Mouse (Mus musculus): ENCODE data around the gene Rgs6. TPM values are rescaled to one million over a fixed set of nuclear protein-coding genes. Genes with fewer than 3 reads are reported as not detected.

Gene Rgs6
- total and polyA plus RNA-seq, 3 experiments = not detected

DNA sequence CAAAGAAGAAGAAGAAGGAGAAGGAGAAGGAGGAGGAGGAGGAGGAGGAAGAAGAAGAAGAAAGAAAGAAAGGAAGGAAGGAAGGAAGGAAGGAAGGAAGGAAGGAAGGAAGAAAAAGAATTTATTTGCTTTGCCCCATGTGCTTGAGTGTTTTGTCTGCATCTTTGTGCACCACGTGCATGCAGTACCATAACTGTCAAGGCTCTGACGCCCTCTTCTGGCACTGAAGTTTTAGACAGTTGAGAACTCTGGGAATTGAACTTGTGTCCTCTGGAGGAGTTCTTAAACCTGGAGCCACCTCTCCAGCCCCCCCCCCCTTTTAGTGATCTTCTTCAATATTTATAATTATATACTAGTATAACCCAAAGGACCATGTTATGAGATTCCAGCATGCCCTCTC lies 426.8 kb downstream of the Rgs6 start (continued):
- TF ChIP-seq ZKSCAN1 (IDR thresholded peaks at IDR 0.05; ENCODE audit: borderline replicate concordance, low read depth, low read length) (no peak), IRF4 (IDR thresholded peaks at IDR 0.05; ENCODE audit: low read depth, low read length) (no peak), EP300 (IDR thresholded peaks at IDR 0.05; ENCODE audit: low read length) (no peak), POLR2AphosphoS2 (IDR thresholded peaks at IDR 0.05; ENCODE audit: low read depth, low read length) (no peak), ELF1 (IDR thresholded peaks at IDR 0.05; ENCODE audit: low read depth, low read length) (no peak), NELFE (IDR thresholded peaks at IDR 0.05; ENCODE audit: low read depth, low read length) (no peak), SMC3 (IDR thresholded peaks at IDR 0.05; ENCODE audit: low read depth, low read length) (no peak), SIN3A (IDR thresholded peaks at IDR 0.05; ENCODE audit: low read length) (no peak)

DNA sequence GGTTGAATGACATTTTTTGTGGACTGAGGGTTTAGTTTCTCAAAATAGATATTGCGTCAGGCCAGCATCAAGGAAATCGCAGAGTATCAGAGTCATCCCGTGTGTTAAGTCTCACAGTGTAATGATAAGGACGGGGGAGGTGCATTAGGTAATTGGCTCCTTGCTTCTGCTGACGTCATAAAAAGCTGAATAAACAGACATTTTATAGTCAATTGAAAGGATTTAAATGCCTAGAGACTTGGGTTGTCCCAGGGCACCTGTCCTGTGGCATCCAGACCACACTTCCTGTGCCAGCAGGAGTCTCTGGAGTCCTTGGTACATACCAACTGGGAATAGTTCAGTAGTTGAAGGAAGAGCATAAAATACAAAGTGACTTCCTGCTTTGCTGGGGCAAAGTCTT lies 427.3 kb downstream of the Rgs6 start:
- no peak overlapping the region for H3K4me3 ChIP-seq (replicated peaks in 1 of 3; ENCODE audit: low read depth in 2 of 3, low read length in 2 of 3, poor library complexity in 1 of 3)
- H3K9ac ChIP-seq (ENCODE audit: insufficient read depth, low read depth) = no peak overlapping the region
- no peak overlapping the region for H3K27ac ChIP-seq (ENCODE audit: insufficient read depth, low read depth)
- no peaks in the 10 kb centered on the region for H3K79me2 ChIP-seq (replicated peaks; ENCODE audit: control insufficient read depth, extremely low read depth, insufficient read depth, poor library complexity, severe bottlenecking)
- H3K36me3 ChIP-seq (replicated peaks in 1 of 2; ENCODE audit: control insufficient read depth in 1 of 2, insufficient read depth in 1 of 2, low read length in 1 of 2) = no peaks in the 10 kb centered on the region
- dilution Hi-C loops (cut with MboI; ENCODE audit: extremely low pct_ligation_motif_present, extremely low pct_unique_long_range_greater_than_20kb, low sequenced_read_pairs) = no loop called here
- no peaks in the 10 kb centered on the region for H3K27me3 ChIP-seq (replicated peaks)
- TF ChIP-seq BHLHE40 (IDR thresholded peaks at IDR 0.05; ENCODE audit: low read depth, low read length) (no peak), MXI1 (IDR thresholded peaks at IDR 0.05; ENCODE audit: low read depth, low read length) (no peak), GABPA (IDR thresholded peaks at IDR 0.05; ENCODE audit: insufficient replicate concordance, low read depth, low read length) (no peak), MYC (IDR thresholded peaks at IDR 0.05; ENCODE audit: low read depth, low read length) (no peak), JUND (conservative IDR thresholded peaks at IDR 0.05; ENCODE audit: low read depth, low read length) (no peak), CHD2 (IDR thresholded peaks at IDR 0.05; ENCODE audit: low read length) (no peak), KAT2A (IDR thresholded peaks at IDR 0.05; ENCODE audit: insufficient replicate concordance, low read length) (no peak), USF2 (conservative IDR thresholded peaks at IDR 0.05; ENCODE audit: low read depth, low read length) (no peak), UBTF (IDR thresholded peaks at IDR 0.05; ENCODE audit: low read depth, low read length) (no peak), POLR2A (IDR thresholded peaks at IDR 0.05; ENCODE audit: low read depth, low read length) (no peak), MAFK (IDR thresholded peaks at IDR 0.05; ENCODE audit: insufficient replicate concordance, low read length) (no peak), RCOR1 (conservative IDR thresholded peaks at IDR 0.05; ENCODE audit: low read depth, low read length) (no peak), NRF1 (IDR thresholded peaks at IDR 0.05; ENCODE audit: low read depth, low read length) (no peak), ZMIZ1 (IDR thresholded peaks at IDR 0.05; ENCODE audit: low read depth, low read length) (no peak), ETS1 (conservative IDR thresholded peaks at IDR 0.05; ENCODE audit: low read depth, low read length) (no peak), ELF1 (IDR thresholded peaks at IDR 0.05; ENCODE audit: low read depth, low read length) (no peak)
- H3K4me2 ChIP-seq (ENCODE audit: insufficient read depth, low read depth, poor library complexity, severe bottlenecking) = no peak overlapping the region
- DNase-seq (ENCODE audit: extremely low read depth) = no peak
- H3K4me1 ChIP-seq (ENCODE audit: control insufficient read depth in 1 of 2, insufficient read depth in 2 of 2) = no peaks in the 10 kb centered on the region; a peak in 1 of 4 replicates
- no peaks in the 10 kb centered on the region for H3K9me3 ChIP-seq (replicated peaks; ENCODE audit: low read length)
- in situ Hi-C loops (cut with MboI; ENCODE audit: low pct_ligation_motif_present, low pct_unique_long_range_greater_than_20kb, low sequenced_read_pairs) = no loop called here
